In genomic region chr6:90663736-90664135, GRCm38 (mm10) we compare ENCODE assay signal across 15 mouse cellular contexts. TPM values are rescaled to one million over a fixed set of nuclear protein-coding genes. Genes with fewer than 3 reads are reported as not detected.
A peak's percentile ranks its signal among the peaks of the same experiment; 100 is the strongest.
DNase-seq lines count a peak whose midpoint lies in the region; ATAC-seq and TF ChIP-seq lines count a peak whose summit lies in the region.
"Had no signal": no experiment of that assay in that cellular context is flagged by ENCODE, and none has a peak within 500 bp of the region (broad histone marks: within the 10 kb centered on the region; RNA-seq: fewer than 3 reads in every experiment).

No protein-coding gene starts in this region.

- no peaks in the 10 kb centered on the region for H3K27me3 ChIP-seq in forebrain, embryonic 10.5 days (ENCODE audit: poor library complexity, severe bottlenecking)
- no peaks in the 10 kb centered on the region for H3K27me3 ChIP-seq in forebrain, embryonic 14.5 days (replicated peaks; ENCODE audit: control insufficient read depth, insufficient read depth, low read length)
- no peaks in the 10 kb centered on the region for H3K27me3 ChIP-seq in kidney, adult 2 months (replicated peaks; ENCODE audit: control insufficient read depth, insufficient read depth, low read length)
- H3K27me3 ChIP-seq in heart, embryonic 15.5 days, result no peaks in the 10 kb centered on the region
- H3K27me3 ChIP-seq in limb, embryonic 10.5 days (ENCODE audit: low read depth, poor library complexity, severe bottlenecking), result no peaks in the 10 kb centered on the region
- H3K27me3 ChIP-seq: intestine, embryonic 15.5 days had no signal

- H3K4me1 ChIP-seq in forebrain, embryonic 10.5 days, result 0 out of 2 replicates have a peak, but pooled peaks cover 2% of the 10 kb centered on the region
- no peaks in the 10 kb centered on the region for H3K4me1 ChIP-seq in forebrain, embryonic 14.5 days (ENCODE audit: control insufficient read depth, insufficient read depth, low read length)
- H3K4me1 ChIP-seq in kidney, adult 2 months (ENCODE audit: control insufficient read depth, insufficient read depth, low read length), result no peaks in the 10 kb centered on the region
- H3K4me1 ChIP-seq in heart, embryonic 15.5 days (replicated peaks), result peaks cover 32% of the 10 kb centered on the region
- 0 out of 2 replicates have a peak, but pooled peaks cover 3% of the 10 kb centered on the region for H3K4me1 ChIP-seq in limb, embryonic 10.5 days
- H3K4me1 ChIP-seq: intestine, embryonic 15.5 days had no signal

- no peak for TF ChIP-seq CTCF in kidney, adult 2 months (conservative IDR thresholded peaks at IDR 0.05; ENCODE audit: insufficient read depth, insufficient read length, low read depth, low read length)

- intact Hi-C loops in left cerebral cortex, postnatal 36 days (cut with DNase I), result no loop called here

- H3K27ac ChIP-seq in forebrain, embryonic 10.5 days, result peak overlapping the region; percentile 17; the same call in 1 of the 2 replicates
- H3K27ac ChIP-seq in forebrain, embryonic 14.5 days (ENCODE audit: low read depth, low read length), result no peak overlapping the region
- no peak overlapping the region; the same call in 1 of the 2 replicates for H3K27ac ChIP-seq in kidney, adult 2 months (ENCODE audit: insufficient read depth, low read depth, low read length)
- peak overlapping the region; percentile 54 for H3K27ac ChIP-seq in heart, embryonic 15.5 days
- H3K27ac ChIP-seq in limb, embryonic 10.5 days, result peak overlapping the region; percentile 39; the same call in 1 of the 2 replicates
- H3K27ac ChIP-seq: intestine, embryonic 15.5 days; left cerebral cortex, adult 2 months had no signal

- DNase-seq in forebrain, embryonic 10.5 days (ENCODE audit: extremely low spot score, low spot score), result no peak
- DNase-seq in forebrain, embryonic 14.5 days (ENCODE audit: low spot score), result no peak
- peak; percentile 29 for DNase-seq in kidney, adult 2 months
- DNase-seq in kidney, adult 9 months, result no peak
- DNase-seq in limb, embryonic 10.5 days (ENCODE audit: low spot score), result no peak
- no peak for DNase-seq in left cerebral cortex, postnatal 36 days (ENCODE audit: low spot score in 2 of 2)
- DNase-seq in layer of hippocampus, adult 18-20 months (ENCODE audit: low spot score in 2 of 2), result no peak
- DNase-seq: B cell, adult 2 months; cerebellum, adult 8-10 months; embryo, embryonic 11 days; thymus, postnatal 25 days had no signal

- no peaks in the 10 kb centered on the region for H3K9me3 ChIP-seq in forebrain, embryonic 10.5 days
- H3K9me3 ChIP-seq in forebrain, embryonic 14.5 days (replicated peaks; ENCODE audit: control insufficient read depth, low read length), result no peaks in the 10 kb centered on the region
- no peaks in the 10 kb centered on the region for H3K9me3 ChIP-seq in heart, embryonic 15.5 days (replicated peaks)
- no peaks in the 10 kb centered on the region for H3K9me3 ChIP-seq in limb, embryonic 10.5 days (replicated peaks)
- H3K9me3 ChIP-seq: G1E; intestine, embryonic 15.5 days had no signal

- WGBS in forebrain, embryonic 10.5 days, result 87% methylated on average over 11 of the region's 11 CpGs
- WGBS in forebrain, embryonic 14.5 days, result 88% methylated on average over 11 of the region's 11 CpGs
- 66% methylated on average over 11 of the region's 11 CpGs for WGBS in kidney, adult 2 months
- 81% methylated on average over 11 of the region's 11 CpGs for WGBS in heart, embryonic 15.5 days
- 77% methylated on average over 11 of the region's 11 CpGs for WGBS in limb, embryonic 10.5 days

- H3K4me3 ChIP-seq in forebrain, embryonic 10.5 days, result no peak overlapping the region
- H3K4me3 ChIP-seq in forebrain, embryonic 14.5 days (ENCODE audit: low read depth, low read length), result no peak overlapping the region
- H3K4me3 ChIP-seq in kidney, adult 2 months (ENCODE audit: insufficient read depth, low read depth, low read length), result no peak overlapping the region
- no peak overlapping the region for H3K4me3 ChIP-seq in heart, embryonic 15.5 days
- no peak overlapping the region for H3K4me3 ChIP-seq in limb, embryonic 10.5 days
- H3K4me3 ChIP-seq: intestine, embryonic 15.5 days; left cerebral cortex, adult 2 months had no signal

- no peak overlapping the region for H3K9ac ChIP-seq in forebrain, embryonic 14.5 days (ENCODE audit: low read length)
- no peak overlapping the region for H3K9ac ChIP-seq in heart, embryonic 15.5 days
- H3K9ac ChIP-seq: intestine, embryonic 15.5 days had no signal

- no peak for ATAC-seq in forebrain, embryonic 14.5 days
- ATAC-seq in heart, embryonic 15.5 days (replicated peaks; ENCODE audit: insufficient number of reproducible peaks, insufficient read depth, low FRiP score, low read depth), result no peak
- ATAC-seq: intestine, embryonic 15.5 days had no signal

- no peak overlapping the region for H3K4me2 ChIP-seq in forebrain, embryonic 14.5 days (ENCODE audit: low read length)
- H3K4me2 ChIP-seq in heart, embryonic 15.5 days, result no peak overlapping the region
- H3K4me2 ChIP-seq: intestine, embryonic 15.5 days had no signal

- TF ChIP-seq POLR2A in kidney, adult 2 months (IDR thresholded peaks at IDR 0.05; ENCODE audit: low read depth, low read length), result no peak

- peaks cover 81% of the 10 kb centered on the region for H3K36me3 ChIP-seq in forebrain, embryonic 10.5 days (replicated peaks)
- peaks cover 72% of the 10 kb centered on the region for H3K36me3 ChIP-seq in forebrain, embryonic 14.5 days (ENCODE audit: control insufficient read depth, insufficient read depth, low read length)
- no peaks in the 10 kb centered on the region for H3K36me3 ChIP-seq in kidney, adult 2 months (ENCODE audit: control insufficient read depth, insufficient read depth, low read length)
- peaks cover 61% of the 10 kb centered on the region for H3K36me3 ChIP-seq in heart, embryonic 15.5 days
- peaks cover 56% of the 10 kb centered on the region for H3K36me3 ChIP-seq in limb, embryonic 10.5 days

RNA-seq across cellular contexts. Expression of gene Slc41a3, which starts 59.2 kb away (rescaled TPM):
- polyA plus RNA-seq in forebrain, embryonic 10.5 days (2016; fragmentation: Nextera tagmentation; extraction: Ambion mirVana), result 1.4 and 2.3 TPM in 2 replicates
- 2.0 and 2.1 TPM in 2 replicates for polyA plus RNA-seq in forebrain, embryonic 14.5 days (2014; fragmentation: Nextera tagmentation; extraction: Ambion mirVana)
- polyA plus RNA-seq in kidney, adult 2 months (2012; rRNA removed), result 6.3 and 8.0 TPM in 2 replicates
- 10.7 and 12.0 TPM in 2 replicates for polyA plus RNA-seq in heart, embryonic 15.5 days (2015; fragmentation: Nextera tagmentation; extraction: Ambion mirVana)
- 1.6 and 2.4 TPM in 2 replicates for polyA plus RNA-seq in limb, embryonic 10.5 days (2016; fragmentation: Nextera tagmentation; extraction: Ambion mirVana)
- 1 to 10 TPM; 4.4 to 6.0 TPM for total RNA-seq in left cerebral cortex, postnatal 36 days (2021)
- total RNA-seq in layer of hippocampus, adult 18-20 months (2021), result 1 to 10 TPM; 3.9 to 4.0 TPM

Comparison
In these comparisons a context has a peak if more than half of its experiments do, and no peak if none do; other contexts are left out.
1. H3K27ac ChIP-seq: peak in forebrain, embryonic 10.5 days (single experiment), heart, embryonic 15.5 days (single experiment) and limb, embryonic 10.5 days (single experiment); none in forebrain, embryonic 14.5 days (single experiment) and kidney, adult 2 months (single experiment).